Mouse (Mus musculus): ENCODE results near the gene Arpp21. TPM values are rescaled to one million over a fixed set of nuclear protein-coding genes. Genes with fewer than 3 reads are reported as not detected.
"Not testable (repeated sequence)": the region's sequence is repeated elsewhere in the genome, so short reads cannot be mapped to it uniquely, and the experiment has no call there.

Arpp21 gene
- polyA plus RNA-seq, 1 experiment: 0.35 TPM

GRCm38 (mm10) chr9:112054807-112055381 is 180.8 kb downstream of the Arpp21 start:
- 71% methylated on average over 6 of the region's 6 CpGs for WGBS
- no peak for DNase-seq (ENCODE audit: low read depth, low spot score)

- DNase-seq (ENCODE audit: low read depth, low spot score): no peak
- 79% methylated on average over 9 of the region's 9 CpGs for WGBS
Measured at GRCm38 (mm10) chr9:112047903-112048467, 187.8 kb downstream of the Arpp21 start.

- 67% methylated on average over 1 of the region's 1 CpGs for WGBS
- no peak for DNase-seq (ENCODE audit: low read depth, low spot score)
Measured at GRCm38 (mm10) chr9:112040566-112040965, 195.2 kb downstream of the Arpp21 start.

GRCm38 (mm10) chr9:112037732-112038131 is 198.0 kb downstream of the Arpp21 start:
- 55% methylated on average over 9 of the region's 9 CpGs for WGBS
- DNase-seq (ENCODE audit: low read depth, low spot score): no peak

GRCm38 (mm10) chr9:112033840-112034239 is 201.9 kb downstream of the Arpp21 start:
- 21% methylated on average over 6 of the region's 10 CpGs for WGBS
- DNase-seq (ENCODE audit: low read depth, low spot score): not testable (repeated sequence)

- no peak for DNase-seq (ENCODE audit: low read depth, low spot score)
- 63% methylated on average over 7 of the region's 7 CpGs for WGBS
Measured at GRCm38 (mm10) chr9:112032169-112032568, 203.6 kb downstream of the Arpp21 start.

GRCm38 (mm10) chr9:112023562-112024015 is 212.1 kb downstream of the Arpp21 start:
- no peak for DNase-seq (ENCODE audit: low read depth, low spot score)
- WGBS: 34% methylated on average over 8 of the region's 8 CpGs

GRCm38 (mm10) chr9:112023111-112023510 is 212.6 kb downstream of the Arpp21 start:
- 70% methylated on average over 5 of the region's 5 CpGs for WGBS
- no peak for DNase-seq (ENCODE audit: low read depth, low spot score)

Measured in large intestine, adult 2 months (tissue).